Mouse (Mus musculus) kidney, adult 8-10 months (tissue): ENCODE measurements around the gene Apaf1.

Experiments
- DNase-seq, 2 experiments: peaks; one replicate each; pipeline ENCODE4 v3.0.0; 2022

The Apaf1 gene

DNA sequence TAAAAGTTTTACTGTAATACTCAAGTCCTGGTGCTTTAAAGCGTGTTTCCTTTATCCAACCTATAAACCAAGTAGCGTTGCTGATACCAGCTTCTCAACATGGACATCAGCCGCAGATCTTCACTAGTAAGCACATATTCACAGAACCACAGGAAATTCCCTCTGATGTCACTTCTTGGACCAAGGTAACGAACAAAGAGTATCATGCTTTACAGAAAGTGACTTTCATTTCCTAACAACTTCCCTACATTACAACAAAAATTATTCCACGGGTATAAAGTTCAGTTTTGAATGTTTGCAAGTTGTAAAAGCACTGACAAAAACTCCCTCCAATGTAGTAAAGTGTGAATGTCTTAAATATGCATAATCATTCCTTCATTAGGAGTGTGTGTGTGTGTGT, 2.0 kb downstream of the Apaf1 start:
- DNase-seq = no peak

DNA sequence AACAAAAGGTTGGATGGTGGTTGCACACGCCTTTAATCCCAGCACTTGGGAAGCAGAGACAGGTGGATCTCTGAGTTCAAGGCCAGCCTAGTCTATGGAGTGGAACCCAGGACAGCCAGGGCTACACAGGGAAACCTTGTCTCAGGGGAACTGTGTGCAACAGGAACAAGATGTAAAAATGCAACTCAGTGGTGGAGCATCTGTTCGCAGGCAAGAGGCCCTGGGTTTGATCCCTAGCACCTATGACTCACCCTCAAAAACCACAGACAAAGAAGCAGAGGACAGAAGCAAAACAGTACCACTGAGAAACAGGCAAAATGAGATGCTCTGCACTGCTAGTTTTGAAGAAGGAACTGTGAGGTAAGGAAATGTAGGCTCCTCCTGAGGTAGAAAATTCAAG, 5.9 kb downstream of the Apaf1 start:
- DNase-seq = no peak

GRCm38 (mm10) chr10:91073345-91073744, 9.2 kb downstream of the Apaf1 start:
- DNase-seq = no peak

GRCm38 (mm10) chr10:91071768-91072167, 10.8 kb downstream of the Apaf1 start:
- no peak for DNase-seq

DNA sequence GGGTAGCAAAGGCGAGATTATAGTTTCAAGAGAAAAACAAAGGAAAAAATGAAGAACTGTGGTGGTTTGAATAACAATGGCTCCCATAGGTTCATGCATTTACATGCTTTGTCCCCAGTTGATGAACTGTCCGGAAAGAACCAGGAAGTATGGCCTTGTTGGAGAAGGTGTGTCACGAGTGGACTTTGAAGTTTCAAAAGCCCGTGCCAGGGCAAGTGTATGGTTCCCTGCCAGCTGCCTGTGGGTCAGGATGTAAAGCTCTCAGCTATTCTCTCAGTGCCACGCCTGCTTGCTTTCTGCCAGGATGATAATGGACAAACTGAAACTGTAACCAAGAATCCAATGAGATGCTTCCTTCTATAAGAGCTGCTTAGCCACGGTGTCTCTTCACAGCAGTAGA, 20.2 kb downstream of the Apaf1 start:
- no peak for DNase-seq

GRCm38 (mm10) chr10:91060742-91061141, 21.8 kb downstream of the Apaf1 start:
- DNase-seq = no peak

- DNase-seq = no peak
Observed at GRCm38 (mm10) chr10:91052734-91053133, 29.8 kb downstream of the Apaf1 start.

GRCm38 (mm10) chr10:91051156-91051555, 31.4 kb downstream of the Apaf1 start:
- peak in 1 of 2 experiments; percentile 64 for DNase-seq

- DNase-seq = no peak
Observed at GRCm38 (mm10) chr10:91049696-91050095, 32.9 kb downstream of the Apaf1 start.

GRCm38 (mm10) chr10:91033942-91034341, 48.6 kb downstream of the Apaf1 start:
- peak; percentile 42 to 66 for DNase-seq

GRCm38 (mm10) chr10:91032399-91032798, 50.2 kb downstream of the Apaf1 start:
- DNase-seq = peak; percentile 40 to 85

DNA sequence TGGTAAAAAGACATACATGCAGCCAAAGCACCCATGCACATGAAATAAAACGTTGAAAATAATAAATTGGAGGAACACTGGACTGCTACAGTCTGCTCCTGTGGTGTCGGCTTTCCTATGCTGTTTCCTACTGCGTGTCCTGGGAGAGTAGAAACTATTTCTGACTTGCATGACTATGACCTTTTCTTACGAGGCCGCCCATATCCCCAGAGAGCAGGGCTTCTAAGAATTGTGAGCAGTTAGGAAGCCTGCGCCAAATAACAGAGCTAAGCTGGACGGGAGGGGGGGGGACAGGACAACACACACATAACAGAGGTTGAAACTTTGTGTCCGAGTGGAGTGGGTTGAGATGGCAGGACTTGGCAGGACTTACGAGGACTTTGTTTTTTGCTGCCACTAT, 51.4 kb downstream of the Apaf1 start:
- no peak for DNase-seq

DNA sequence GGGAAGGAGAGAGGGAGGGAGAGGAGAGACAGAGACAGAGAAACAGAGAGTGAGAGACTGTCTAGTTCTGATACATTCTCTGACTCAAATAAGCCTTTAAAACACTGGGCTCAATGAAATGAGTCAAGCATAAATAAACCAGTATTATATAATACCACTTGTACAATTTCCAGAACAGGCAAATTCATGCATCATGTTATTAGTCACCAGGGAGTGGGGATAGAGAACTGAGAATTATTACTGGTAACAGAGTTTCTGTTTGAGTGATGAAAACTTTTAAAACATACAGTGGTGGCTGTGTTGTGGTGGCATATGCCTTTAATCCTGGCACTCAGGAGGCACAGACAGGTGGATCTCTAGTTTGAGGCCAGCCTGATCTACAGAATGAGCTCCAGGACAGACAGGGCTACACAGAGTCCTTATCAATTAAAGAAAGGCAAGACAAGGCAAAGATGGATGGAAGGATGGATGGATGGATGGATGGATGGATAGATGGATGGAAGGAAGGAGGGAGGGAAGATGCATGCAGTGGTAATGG, 53.5 kb downstream of the Apaf1 start:
- no peak for DNase-seq

DNA sequence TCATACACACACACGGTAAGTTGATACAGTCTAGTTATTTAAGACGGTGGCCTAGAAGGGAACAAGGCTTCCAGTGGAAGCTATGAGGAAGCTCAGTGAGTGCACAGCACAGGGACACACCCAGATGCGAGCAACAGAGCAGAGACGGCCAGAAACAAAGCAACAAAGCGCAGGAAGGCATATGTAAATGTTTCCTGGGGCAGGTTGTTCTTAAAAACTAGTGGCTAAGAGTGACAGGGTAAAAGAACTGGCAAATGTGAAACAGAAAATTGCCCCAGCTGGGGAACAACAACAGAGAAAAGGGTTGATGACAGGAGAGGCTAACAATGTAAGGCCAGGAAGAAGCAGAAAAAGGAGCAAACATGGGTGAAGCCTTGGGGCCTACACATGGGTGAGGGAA, 54.6 kb downstream of the Apaf1 start:
- no peak for DNase-seq

DNA sequence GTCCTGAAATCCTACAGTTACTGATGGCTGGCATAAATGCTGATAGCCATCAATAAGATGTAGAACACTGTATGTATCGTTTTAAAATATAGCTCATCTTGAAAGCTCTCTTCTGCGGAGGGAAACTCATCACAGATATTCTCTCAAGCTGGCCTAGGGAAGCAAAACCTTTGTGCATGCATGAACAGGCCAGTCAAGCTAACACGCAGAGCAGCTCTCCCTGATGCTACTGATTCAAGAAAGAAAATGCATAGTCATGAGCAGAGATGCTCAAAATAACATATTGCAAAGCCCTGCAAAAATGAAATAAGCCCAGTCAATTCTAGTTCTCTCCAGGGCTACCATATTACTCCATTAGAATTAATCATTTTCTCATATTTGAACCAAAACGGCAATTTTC, 55.1 kb downstream of the Apaf1 start:
- no peak for DNase-seq

DNA sequence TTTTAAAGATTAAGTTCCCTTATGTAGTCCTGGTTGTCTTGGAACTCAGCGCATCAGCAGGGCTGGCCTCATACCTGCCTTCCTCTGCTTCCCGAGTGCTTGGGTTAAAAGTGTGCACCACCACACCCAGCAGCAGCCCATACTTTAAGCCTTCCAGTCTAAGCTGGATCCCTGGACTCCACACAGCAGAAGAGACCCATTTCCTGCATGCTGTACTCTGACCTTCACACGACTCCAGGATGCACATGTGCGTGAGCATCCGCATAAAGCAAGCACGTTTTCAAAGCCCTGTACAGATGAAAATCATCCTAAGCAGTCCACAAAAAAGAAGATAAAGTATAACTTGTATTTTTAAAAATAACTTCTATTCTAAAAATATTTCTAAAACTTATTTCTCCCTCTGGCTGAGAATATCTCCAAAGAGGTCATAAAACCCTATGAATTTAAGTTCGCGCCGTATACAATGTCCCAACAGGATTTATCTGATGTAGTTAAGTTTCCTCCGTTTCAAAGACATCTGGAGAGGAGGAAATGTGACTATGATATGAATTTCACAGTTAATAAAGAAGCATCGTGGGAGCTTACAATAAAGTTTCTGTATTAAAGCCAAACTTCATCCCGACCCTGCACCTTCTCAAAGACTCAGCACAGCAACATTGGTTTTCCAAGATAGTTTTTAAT, 76.6 kb downstream of the Apaf1 start:
- no peak for DNase-seq

DNA sequence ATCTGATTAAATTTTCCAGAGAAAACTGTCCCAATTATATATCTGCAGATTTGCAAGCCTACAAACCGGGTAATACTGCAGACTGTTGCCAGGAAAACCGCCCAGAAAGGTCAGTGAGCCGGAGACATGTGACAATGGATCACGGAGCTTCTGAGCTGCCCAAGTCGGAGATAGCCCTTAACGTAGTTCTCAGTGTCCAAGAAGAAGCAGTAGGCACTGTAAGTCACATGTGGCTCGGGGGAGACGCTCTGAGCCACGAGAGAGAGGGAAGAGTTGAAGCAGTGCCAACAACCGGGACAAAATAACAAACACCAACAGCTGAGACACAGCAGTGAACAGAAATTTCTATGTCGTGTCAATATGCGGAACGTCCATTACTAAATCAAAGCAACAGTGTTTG, 81.1 kb downstream of the Apaf1 start:
- DNase-seq = no peak

DNA sequence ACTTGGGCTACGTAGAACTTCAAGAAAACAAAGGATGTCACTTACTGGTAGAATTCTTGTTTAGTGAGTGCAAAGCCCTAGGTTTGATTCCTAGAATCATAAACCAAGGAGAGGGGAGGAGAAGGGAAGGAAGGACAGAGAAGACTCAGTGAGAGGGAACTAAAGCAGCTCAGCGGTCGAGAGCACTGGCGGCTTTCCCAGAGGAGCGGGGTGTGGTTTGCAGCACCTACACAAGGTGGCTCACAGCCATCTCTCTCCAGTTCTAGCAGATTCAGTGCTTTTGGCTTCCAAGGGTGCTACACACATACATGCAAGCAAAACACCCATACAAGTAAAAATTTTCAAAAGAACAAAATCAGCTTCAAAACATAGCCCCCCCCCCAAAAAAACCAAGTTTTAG, 82.7 kb downstream of the Apaf1 start:
- DNase-seq = peak; percentile 12 to 39

DNA sequence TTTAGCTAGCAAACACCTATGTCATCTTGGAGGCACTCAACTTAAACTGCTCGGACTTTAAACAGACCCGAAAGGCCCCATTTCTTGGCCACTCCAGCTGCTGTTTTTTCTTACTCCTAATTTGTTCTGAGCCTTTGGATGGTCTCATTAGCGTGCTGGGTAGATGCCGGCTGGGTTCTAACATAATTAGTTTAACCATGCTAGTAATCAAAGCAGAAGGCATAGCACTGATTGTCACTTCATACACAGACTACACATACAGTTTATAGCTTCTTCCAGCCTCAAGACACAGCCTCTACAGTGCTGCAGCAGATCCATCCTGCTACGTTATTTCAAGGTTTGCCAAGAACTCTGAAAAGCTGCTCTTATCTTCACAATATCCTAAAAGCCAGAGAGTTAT, 88.7 kb downstream of the Apaf1 start:
- no peak for DNase-seq

GRCm38 (mm10) chr10:90992237-90992636, 90.3 kb downstream of the Apaf1 start:
- no peak for DNase-seq

GRCm38 (mm10) chr10:90990340-90990739, 92.2 kb downstream of the Apaf1 start:
- no peak for DNase-seq

DNA sequence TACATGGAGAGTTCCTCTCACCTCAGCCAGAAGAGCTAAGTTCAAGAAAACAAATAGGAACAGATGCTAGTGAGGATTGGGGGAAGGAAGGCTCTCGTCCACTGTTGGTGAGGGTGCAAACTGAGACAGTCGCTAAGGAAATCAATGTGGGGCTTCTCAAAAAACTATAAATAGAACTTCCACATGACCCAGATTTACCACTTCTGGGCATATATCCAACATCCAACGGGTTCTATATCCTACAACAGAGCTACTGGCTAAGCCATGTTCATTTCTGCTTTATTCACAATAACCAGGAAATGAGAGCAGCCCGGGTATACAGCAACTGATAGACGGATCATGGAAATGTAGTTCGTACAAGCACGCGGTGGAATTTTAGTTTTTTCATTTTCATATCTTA, 99.5 kb downstream of the Apaf1 start:
- DNase-seq = no peak

GRCm38 (mm10) chr10:90981811-90982210, 100.8 kb downstream of the Apaf1 start:
- no peak for DNase-seq

- DNase-seq = no peak
Observed at GRCm38 (mm10) chr10:90974491-90974890, 108.1 kb downstream of the Apaf1 start.

DNA sequence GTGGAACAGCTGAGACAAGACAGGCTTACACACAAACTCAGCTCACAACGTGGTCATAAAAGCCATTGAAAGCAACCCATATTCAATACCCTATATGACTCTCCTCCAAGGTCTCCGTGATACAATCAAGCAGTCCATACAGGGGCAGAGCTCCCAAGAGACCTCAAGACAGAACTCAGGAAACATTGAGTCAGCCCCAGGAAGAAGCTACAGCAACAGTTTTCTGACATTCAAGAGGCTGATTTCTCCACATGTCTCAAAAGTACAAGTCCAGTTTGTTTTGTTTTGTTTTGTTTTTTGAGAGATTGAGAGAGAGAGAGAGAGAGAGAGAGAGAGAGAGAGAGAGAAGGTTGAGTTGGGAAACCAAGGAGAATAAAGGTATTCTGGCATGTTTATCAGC, 108.5 kb downstream of the Apaf1 start:
- DNase-seq = no peak
